Mouse (Mus musculus): ENCODE results near the gene Gm2075.
"Not testable (repeated sequence)": the region's sequence is repeated elsewhere in the genome, so short reads cannot be mapped to it uniquely, and the experiment has no call there.

The Gm2075 gene

GRCm38 (mm10) chr12:88011548-88011947 is at the start of gene Gm2075:
TSS of gene Gm2075 (plus strand) at chr12:88011848.
- DNase-seq, result not testable (repeated sequence)

GRCm38 (mm10) chr12:87984000-87984399 is 27.6 kb upstream of the Gm2075 start:
- DNase-seq, result not testable (repeated sequence)

GRCm38 (mm10) chr12:88004118-88004517 is 7.5 kb upstream of the Gm2075 start:
- not testable (repeated sequence) for DNase-seq

- not testable (repeated sequence) for DNase-seq
Measured at GRCm38 (mm10) chr12:88018671-88019070, 7.0 kb downstream of the Gm2075 start, which contains the start of gene Gm6803. TSS of gene Gm6803 (minus strand) at chr12:88018771.

GRCm38 (mm10) chr12:88026704-88027103 is 15.1 kb downstream of the Gm2075 start, which contains the start of gene Gm2056:
TSS of gene Gm2056 (plus strand) at chr12:88027004.
- DNase-seq, result not testable (repeated sequence)

GRCm38 (mm10) chr12:88032250-88032649 is 20.6 kb downstream of the Gm2075 start:
- DNase-seq, result not testable (repeated sequence)

GRCm38 (mm10) chr12:88039062-88039461 is 27.4 kb downstream of the Gm2075 start:
- not testable (repeated sequence) for DNase-seq

GRCm38 (mm10) chr12:88039703-88040102 is 28.1 kb downstream of the Gm2075 start:
- not testable (repeated sequence) for DNase-seq

- not testable (repeated sequence) for DNase-seq
Measured at GRCm38 (mm10) chr12:88045226-88045625, 33.6 kb downstream of the Gm2075 start.
